Mouse (Mus musculus) G1E (cell line): ENCODE data around the gene Lcorl. TPM values are rescaled to one million over a fixed set of nuclear protein-coding genes. Genes with fewer than 3 reads are reported as not detected.

Source experiments
- ATAC-seq: 2 replicates; pipeline ENCODE4 v1.8.0; 2016; ENCODE audit warnings: mild to moderate bottlenecking; ENCODE audit not compliant: insufficient number of reproducible peaks, poor library complexity, low FRiP score, severe bottlenecking; ENCODE audit errors: extremely low read depth
- DNase-seq: peaks from one replicate; pipeline ENCODE4 v3.0.0; 2012; ENCODE audit warnings: low spot score
- H3K27me3 ChIP-seq: 2 replicates; pipeline ENCODE4 v1.6.1; 2012; ENCODE audit warnings: mild to moderate bottlenecking, low read length, inconsistent platforms; ENCODE audit not compliant: insufficient read depth
- H3K36me3 ChIP-seq: replicated peaks from 2 replicates; pipeline ENCODE3; 2012; ENCODE audit warnings: mild to moderate bottlenecking, inconsistent platforms
- H3K4me1 ChIP-seq: 2 replicates; pipeline ENCODE4 v1.6.1; 2012; ENCODE audit warnings: low read depth, low read length, inconsistent platforms, mixed read lengths; ENCODE audit not compliant: insufficient read depth
- H3K4me3 ChIP-seq: 2 replicates; pipeline ENCODE4 v1.5.1; 2012; ENCODE audit warnings: low read depth, mild to moderate bottlenecking, inconsistent platforms, low read length, moderate library complexity, mixed read lengths
- H3K9me3 ChIP-seq: replicated peaks from 2 replicates; pipeline ENCODE4 v1.6.1; 2012; ENCODE audit warnings: inconsistent platforms
- CTCF ChIP-seq: IDR thresholded peaks from 2 replicates; pipeline ENCODE4 v1.5.1; 2012; ENCODE audit warnings: low read depth, low read length, inconsistent platforms, mixed read lengths
- GATA1 ChIP-seq: IDR thresholded peaks from 2 replicates; pipeline ENCODE4 v1.6.1; 2012; ENCODE audit warnings: borderline replicate concordance, low read length, inconsistent platforms, mixed read lengths
- GATA2 ChIP-seq: IDR thresholded peaks from 2 replicates; pipeline ENCODE4 v1.6.1; 2012; ENCODE audit warnings: low read depth, low read length, inconsistent platforms, borderline replicate concordance
- POLR2AphosphoS5 ChIP-seq: IDR thresholded peaks from 2 replicates; pipeline ENCODE4 v1.6.1; 2012; ENCODE audit warnings: low read depth, low read length, inconsistent platforms; ENCODE audit not compliant: insufficient replicate concordance
- TAL1 ChIP-seq: conservative IDR thresholded peaks from 2 replicates; pipeline ENCODE4 v1.6.1; 2012; ENCODE audit warnings: low read depth, low read length, inconsistent platforms, mixed read lengths
- polyA plus RNA-seq: library from polyadenylated mRNA; stranded (reverse); fragments of >175 nt; gene quantifications from 2 replicates; pipeline ENCODE4 v1.2.3, GENCODE M21; 2012
- total RNA-seq, 2 experiments: library from RNA; stranded (forward) in 1 of 2; stranded (reverse) in 1 of 2; fragments of 200-1000 nt in 1 of 2; fragments of >200 nt in 1 of 2; fragmentation: Nextera tagmentation in 1 of 2; gene quantifications; 2 replicates each; pipeline ENCODE4 v1.2.3; 2014 to 2017

The Lcorl gene
- total and polyA plus RNA-seq, 3 experiments: 19.4 to 59.3 (median 44.7) TPM

DNA sequence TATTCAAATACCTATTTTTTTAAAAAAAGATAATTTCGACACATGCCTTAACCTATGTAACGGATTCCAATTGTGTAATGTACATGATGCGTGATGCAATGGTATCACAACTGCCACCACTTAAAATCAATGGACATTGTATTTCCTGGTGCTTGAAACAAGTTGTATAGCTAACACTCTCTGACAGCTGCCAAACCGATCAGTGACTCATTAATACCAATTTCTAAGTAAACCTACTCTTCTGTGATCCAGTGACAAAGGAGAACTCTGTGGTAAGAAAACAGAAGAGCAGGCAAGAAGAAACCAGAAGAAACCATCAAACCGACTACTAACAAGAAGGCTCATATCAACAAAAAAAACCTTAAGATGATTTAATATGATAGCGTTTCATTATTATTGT is 12.7 kb downstream of the Lcorl start:
- DNase-seq: no peak
- ATAC-seq: peak; percentile 75
- TF ChIP-seq TAL1 (no peak), GATA1 (no peak), GATA2 (no peak), POLR2AphosphoS5 (no peak), CTCF (no peak)

GRCm38 (mm10) chr5:45835131-45835530 is 22.3 kb downstream of the Lcorl start:
- no peak for ATAC-seq
- peaks cover 3% of the 10 kb centered on the region for H3K36me3 ChIP-seq
- H3K27me3 ChIP-seq: no peaks in the 10 kb centered on the region
- no peak for DNase-seq
- no peak for TF ChIP-seq GATA2
- TF ChIP-seq TAL1: no peak
- no peak for TF ChIP-seq CTCF
- TF ChIP-seq POLR2AphosphoS5: no peak
- TF ChIP-seq GATA1: no peak
- H3K4me3 ChIP-seq: no peak overlapping the region
- peaks cover 7% of the 10 kb centered on the region; the same call in 1 of the 2 replicates for H3K4me1 ChIP-seq
- no peaks in the 10 kb centered on the region for H3K9me3 ChIP-seq

More for the DNA sequence above, 12.7 kb downstream of the Lcorl start:
- Histone ChIP-seq H3K36me3 (no peaks in the 10 kb centered on the region), H3K4me3 (no peak overlapping the region; the same call in 1 of the 2 replicates), H3K4me1 (peaks cover 25% of the 10 kb centered on the region), H3K27me3 (no peaks in the 10 kb centered on the region), H3K9me3 (no peaks in the 10 kb centered on the region)

- no peak for DNase-seq
- Histone ChIP-seq H3K4me1 (peaks cover 11% of the 10 kb centered on the region), H3K36me3 (peaks cover 4% of the 10 kb centered on the region), H3K9me3 (peaks cover 9% of the 10 kb centered on the region), H3K4me3 (no peak overlapping the region), H3K27me3 (no peaks in the 10 kb centered on the region)
- TF ChIP-seq CTCF: no peak
- TF ChIP-seq GATA2: no peak
- no peak for TF ChIP-seq TAL1
- no peak for TF ChIP-seq GATA1
- TF ChIP-seq POLR2AphosphoS5: no peak
- peak; percentile 76 for ATAC-seq
Measured at GRCm38 (mm10) chr5:45811527-45811926, 45.9 kb downstream of the Lcorl start.

DNA sequence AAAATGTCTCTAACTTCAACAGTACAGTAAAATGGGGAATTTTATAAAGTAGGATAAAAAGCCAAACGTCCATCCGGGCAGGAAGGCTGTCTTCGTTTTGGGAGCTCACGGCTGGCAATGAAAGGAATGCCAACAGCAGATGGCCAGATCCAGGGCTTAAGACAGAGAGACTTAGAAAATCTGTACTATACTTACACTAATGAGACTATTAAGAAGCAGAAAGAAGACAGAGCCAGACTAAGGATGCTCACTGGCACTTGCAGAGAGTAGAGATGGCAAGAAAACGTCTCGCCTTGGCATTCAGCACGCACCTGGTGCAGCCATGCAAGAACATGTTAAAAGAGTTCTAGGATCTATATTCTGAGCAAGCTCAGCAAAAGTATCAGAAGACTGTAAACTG is 65.6 kb downstream of the Lcorl start:
- Histone ChIP-seq H3K4me3 (no peak overlapping the region), H3K36me3 (peaks cover 19% of the 10 kb centered on the region), H3K9me3 (no peaks in the 10 kb centered on the region), H3K4me1 (0 out of 2 replicates have a peak, but pooled peaks cover 3% of the 10 kb centered on the region), H3K27me3 (no peaks in the 10 kb centered on the region)
- no peak for ATAC-seq
- TF ChIP-seq GATA2 (no peak), POLR2AphosphoS5 (no peak), GATA1 (no peak), TAL1 (no peak), CTCF (no peak)
- no peak for DNase-seq

GRCm38 (mm10) chr5:45790221-45790620 is 67.2 kb downstream of the Lcorl start:
- Histone ChIP-seq H3K4me3 (no peak overlapping the region), H3K36me3 (peaks cover 25% of the 10 kb centered on the region), H3K27me3 (no peaks in the 10 kb centered on the region), H3K4me1 (0 out of 2 replicates have a peak, but pooled peaks cover 5% of the 10 kb centered on the region), H3K9me3 (no peaks in the 10 kb centered on the region)
- no peak for ATAC-seq
- DNase-seq: no peak
- TF ChIP-seq TAL1: no peak
- no peak for TF ChIP-seq CTCF
- no peak for TF ChIP-seq POLR2AphosphoS5
- no peak for TF ChIP-seq GATA2
- no peak for TF ChIP-seq GATA1

- no peak for TF ChIP-seq GATA1
- no peak for TF ChIP-seq CTCF
- no peak for TF ChIP-seq TAL1
- no peak for TF ChIP-seq POLR2AphosphoS5
- no peak for TF ChIP-seq GATA2
- ATAC-seq (no peak), DNase-seq (no peak)
- H3K9me3 ChIP-seq: no peaks in the 10 kb centered on the region
- no peak overlapping the region for H3K4me3 ChIP-seq
- no peaks in the 10 kb centered on the region for H3K4me1 ChIP-seq
- no peaks in the 10 kb centered on the region for H3K27me3 ChIP-seq
- peaks cover 17% of the 10 kb centered on the region for H3K36me3 ChIP-seq
Measured at GRCm38 (mm10) chr5:45757502-45758121, 99.8 kb downstream of the Lcorl start.
